Mouse (Mus musculus): ENCODE results near the gene Gm20431.

Gm20431 gene

DNA sequence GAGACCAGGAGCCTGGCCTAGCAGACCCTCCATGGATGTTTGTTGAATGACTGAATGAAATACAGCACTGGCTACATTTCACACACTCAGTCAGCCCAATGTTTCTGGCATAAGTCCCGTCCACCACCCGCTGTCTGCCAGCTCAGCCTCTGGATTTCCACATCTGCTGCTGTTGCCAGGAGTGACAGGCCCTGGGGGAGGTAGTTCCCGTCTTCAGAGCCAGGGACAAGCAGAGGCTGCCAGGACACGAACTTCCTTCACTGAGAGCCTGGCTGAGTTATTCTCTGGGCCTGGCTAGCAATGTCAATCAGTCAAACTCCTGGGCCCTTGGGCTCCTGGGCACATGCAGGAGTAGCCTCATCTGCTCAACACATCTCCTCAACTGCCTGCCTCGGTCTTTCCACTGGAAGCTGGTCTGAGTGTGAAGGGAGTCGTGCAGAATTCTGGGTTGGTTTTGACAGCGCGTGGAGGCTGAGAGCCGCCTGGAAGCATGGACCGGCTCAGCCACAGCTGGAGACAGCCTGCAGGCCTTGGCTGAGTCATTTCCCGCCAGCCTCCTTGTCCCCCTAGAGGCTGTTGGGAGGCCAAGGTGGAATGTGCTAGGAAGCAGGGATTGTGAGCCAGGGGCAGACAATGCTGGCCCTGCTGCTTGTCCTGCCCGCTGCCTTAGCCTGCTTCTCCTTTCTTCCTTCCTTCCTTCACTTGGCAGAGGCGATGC is 91.2 kb downstream of the Gm20431 start:
- no peak for DNase-seq (ENCODE audit: low read depth)

- no peak for DNase-seq (ENCODE audit: low read depth)
Measured at GRCm38 (mm10) chr2:167568112-167568511, 93.2 kb downstream of the Gm20431 start.

- no peak for DNase-seq (ENCODE audit: low read depth)
Measured at GRCm38 (mm10) chr2:167565682-167566081, 95.6 kb downstream of the Gm20431 start.

GRCm38 (mm10) chr2:167565312-167565656 is 96.0 kb downstream of the Gm20431 start:
- no peak for DNase-seq (ENCODE audit: low read depth)

DNA sequence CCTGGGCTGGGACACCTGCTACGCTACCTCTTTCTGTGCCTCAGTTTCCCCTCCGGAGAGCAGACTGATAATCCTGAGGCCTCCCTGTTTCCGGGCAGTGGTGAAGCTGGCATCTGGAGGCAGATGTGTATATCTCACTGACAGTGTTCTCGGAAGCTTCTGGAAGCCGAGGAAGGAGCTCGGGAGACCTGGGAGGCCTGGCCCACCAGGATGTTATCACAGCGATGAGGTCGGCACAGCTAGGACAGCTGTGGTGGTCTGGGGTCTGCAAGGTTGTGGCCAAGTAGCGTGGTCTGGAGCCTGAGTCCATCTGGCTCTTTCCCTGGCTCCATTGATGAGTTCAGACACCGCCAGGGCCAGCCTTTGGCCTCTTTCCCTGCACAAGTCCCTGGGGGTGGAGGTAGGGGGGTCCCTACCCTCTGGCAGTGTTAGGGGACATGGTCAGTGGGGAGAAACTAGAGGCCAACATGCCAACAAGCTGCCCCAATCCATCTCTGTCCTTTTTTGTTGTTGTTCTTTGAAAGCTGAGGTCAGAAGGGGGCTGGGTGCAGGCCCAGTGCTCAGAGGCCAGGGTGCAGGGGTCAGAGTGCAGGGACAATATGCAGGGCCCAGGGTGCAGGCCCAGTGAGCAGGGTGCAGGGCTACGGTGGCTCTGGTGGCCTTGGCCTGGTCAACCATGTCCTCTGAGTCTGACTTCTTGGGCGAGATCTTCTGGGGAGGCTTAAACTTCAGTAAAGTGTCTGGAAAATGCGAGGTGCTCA is 96.6 kb downstream of the Gm20431 start:
- DNase-seq (ENCODE audit: low read depth) = no peak

DNA sequence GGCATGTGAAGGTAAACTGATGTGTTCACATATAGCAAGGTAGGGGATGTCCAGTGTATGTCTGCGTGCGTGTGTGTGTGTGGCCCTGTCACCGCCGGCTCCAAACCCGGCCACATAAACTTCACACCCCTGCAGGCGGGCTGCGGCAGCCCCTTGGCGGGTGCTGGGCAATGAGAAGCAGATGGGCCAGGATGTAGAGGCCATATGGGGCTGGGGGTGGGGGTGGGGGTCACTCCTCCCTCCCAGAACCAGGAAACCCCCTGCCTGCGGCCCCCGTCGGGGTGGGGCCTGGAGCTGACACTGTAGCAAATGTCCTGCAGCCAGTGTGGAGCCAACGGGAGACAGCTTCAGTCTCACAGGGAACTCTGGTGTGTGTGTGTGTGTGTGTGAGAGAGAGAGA is 97.6 kb downstream of the Gm20431 start:
- no peak for DNase-seq (ENCODE audit: low read depth)

DNA sequence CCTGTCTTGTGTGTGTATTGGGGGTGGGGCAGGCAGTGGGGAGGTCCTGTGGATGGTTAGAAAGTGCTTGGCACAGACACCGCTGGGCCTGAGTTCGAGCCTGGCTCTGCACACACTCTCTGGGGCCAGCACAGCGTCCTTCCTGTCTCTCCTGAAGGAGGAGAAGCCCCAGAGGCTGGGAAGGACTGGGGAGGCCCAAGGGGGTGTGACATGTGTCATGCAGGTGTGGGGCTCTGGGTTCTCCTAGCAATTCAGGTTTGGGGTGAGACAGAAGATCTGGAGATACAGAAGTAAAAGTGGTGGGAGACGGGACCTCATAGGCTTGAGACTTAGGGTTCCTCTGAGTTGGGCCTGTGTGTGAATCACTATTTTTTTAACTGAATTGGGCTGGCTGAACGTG is 98.3 kb downstream of the Gm20431 start:
- no peak for DNase-seq (ENCODE audit: low read depth)

- no peak for DNase-seq (ENCODE audit: low read depth)
Measured at GRCm38 (mm10) chr2:167562101-167562500, 99.2 kb downstream of the Gm20431 start.

DNA sequence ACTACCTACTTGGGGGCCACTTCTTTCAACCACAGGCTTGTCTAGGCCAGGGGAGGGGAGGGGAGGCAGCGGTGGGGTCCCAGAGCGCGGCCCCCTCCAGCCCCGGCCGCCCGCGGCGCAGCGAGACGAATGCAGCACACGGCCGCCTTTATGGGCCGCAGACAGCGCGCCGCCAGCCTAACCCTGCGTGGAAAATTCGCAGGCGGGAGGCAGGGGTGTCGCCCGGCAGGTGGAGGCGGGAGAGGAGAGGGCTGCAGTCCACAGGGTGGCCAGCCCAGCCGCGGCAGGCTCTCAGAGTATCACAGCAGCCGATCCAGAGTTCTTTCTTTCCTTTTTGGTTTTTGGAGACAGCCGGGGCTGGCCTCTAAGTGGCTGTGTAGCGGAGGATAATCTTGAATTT is 101.9 kb downstream of the Gm20431 start:
- no peak for DNase-seq (ENCODE audit: low read depth)

All from induced T-regulatory cell, adult 2 months (primary cell).